Mouse (Mus musculus): ENCODE measurements at regions not wholly inside any gene's neighbourhood (a gene's known extent, or its start where the extent isn't known, plus 50 kb on each side); places are given as distances from the start of the nearest gene placed in this dataset.
"Not testable (repeated sequence)": the region's sequence is repeated elsewhere in the genome, so short reads cannot be mapped to it uniquely, and the experiment has no call there.

- no peak for DNase-seq
Measured at GRCm38 (mm10) chr7:39728930-39729329, 211.4 kb downstream of the Zfp619 start.

GRCm38 (mm10) chr7:39729723-39730122 lies 212.2 kb downstream of the Zfp619 start:
- no peak for DNase-seq

- no peak for DNase-seq
Measured at GRCm38 (mm10) chr7:39732790-39733189, 215.2 kb downstream of the Zfp619 start.

DNA sequence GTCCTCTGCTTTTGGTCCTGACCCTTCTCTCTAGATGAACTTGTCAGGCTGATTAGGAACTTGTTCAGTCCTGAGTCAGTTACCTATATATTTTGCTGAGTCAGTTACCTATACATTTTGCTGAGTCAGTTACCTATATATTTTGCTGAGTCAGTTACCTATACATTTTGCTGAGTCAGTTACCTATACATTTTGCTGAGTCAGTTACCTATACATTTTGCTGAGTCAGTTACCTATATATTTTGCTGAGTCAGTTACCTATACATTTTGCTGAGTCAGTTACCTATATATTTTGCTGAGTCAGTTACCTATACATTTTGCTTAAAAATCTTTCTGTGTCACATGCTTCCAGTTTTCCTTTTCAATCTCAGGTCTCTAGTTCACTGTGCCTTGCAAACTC lies 230.8 kb downstream of the Zfp619 start:
- not testable (repeated sequence) for DNase-seq

GRCm38 (mm10) chr7:39750448-39750847 lies 232.9 kb downstream of the Zfp619 start:
- DNase-seq: no peak

DNA sequence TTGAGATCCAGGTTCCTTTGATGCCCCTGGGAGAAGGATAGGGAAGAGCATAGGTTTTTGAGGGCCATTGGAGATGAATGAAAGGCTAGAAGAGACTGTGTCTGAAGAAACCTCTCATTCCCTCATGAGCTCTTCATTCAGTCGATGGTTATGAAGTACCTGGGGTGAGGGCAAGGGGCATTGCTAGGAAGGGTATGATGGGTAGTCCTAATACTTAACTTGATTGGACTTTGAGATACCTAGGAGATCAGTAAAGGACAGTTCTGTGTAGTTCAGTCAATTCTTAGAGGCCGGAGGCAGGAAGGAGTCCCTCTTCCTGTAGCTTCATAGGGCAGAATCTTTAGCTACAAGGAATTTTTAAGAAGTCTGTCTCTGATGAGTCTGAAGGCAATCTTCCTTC lies 246.8 kb downstream of the Zfp619 start:
- DNase-seq: no peak

DNA sequence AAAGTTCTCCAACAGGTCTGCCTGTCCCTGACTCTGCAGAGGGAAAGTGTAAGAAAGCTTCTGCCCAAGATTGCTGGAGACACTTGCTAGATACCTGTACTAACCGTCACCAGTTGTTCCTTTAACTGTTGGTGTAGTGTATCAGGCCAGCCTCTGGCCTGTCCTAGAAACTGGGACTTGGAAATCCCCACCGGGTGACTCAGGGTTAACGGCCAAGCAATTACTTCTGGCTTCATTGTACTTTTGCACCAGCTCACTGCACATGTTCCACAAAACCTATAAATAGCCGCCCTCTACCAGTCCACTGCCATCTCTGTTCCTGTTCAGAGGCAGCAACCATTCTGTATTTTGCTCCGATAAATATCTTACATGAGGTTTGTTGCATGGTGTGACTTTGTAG lies 247.5 kb downstream of the Zfp619 start:
- no peak for DNase-seq

DNA sequence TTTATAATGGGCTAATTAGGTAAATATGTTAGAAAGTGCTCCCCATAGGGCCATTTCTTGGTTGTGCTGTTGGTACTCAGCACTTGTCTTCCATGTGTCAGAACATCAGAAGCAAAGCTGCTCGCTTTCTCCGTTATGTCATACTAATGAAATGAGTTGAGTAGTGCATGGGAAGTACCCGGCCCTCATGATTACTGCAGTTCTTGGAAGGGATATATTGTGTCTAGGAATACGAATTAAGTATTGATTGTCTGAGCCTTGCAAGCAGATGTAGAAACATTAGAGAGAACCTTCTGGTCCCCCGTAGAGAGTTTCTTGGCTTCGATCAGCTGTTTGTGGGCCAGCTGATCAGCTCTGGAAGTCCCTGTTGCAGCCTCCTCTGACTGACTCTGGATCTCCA lies 255.7 kb downstream of the Zfp619 start:
- no peak for DNase-seq

DNA sequence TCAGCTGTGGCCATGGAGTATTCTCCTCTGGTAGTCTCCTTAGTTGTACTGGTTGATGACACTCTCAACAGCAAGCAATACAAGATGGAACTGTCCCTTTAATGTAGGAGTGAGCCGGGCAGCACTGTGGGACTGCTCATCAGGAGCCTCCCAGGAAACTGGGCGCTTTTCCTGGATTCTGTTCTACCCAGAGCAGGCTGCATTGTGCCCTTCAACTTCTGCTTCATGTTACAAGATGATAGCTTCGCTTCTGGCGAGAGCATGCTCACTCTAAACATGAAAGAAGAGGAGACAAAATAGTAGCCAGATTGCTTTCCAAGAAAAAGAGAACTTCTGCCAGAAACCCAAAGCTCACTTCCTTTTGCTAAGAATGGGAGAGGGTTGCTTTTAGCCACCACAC lies 271.8 kb downstream of the Zfp619 start:
- DNase-seq: no peak

DNA sequence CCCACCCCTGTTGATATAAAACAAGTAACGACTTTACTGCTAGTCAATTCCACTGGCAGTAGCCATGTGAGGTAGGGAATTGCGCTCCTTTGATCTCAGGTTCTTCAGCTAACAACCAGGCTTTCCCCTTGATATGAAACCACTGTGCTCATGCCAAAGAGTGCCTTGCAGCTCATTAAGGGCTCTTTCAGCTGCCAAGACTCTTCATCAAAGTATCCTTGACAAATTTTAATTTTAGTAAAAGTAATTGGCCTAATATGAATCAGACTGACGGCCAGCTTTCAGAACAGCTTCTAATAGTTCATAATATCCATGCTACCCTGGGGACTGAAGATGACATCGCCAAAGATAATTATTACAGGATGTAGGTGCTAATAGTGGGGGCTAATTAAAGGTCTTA lies 272.3 kb downstream of the Zfp619 start:
- no peak for DNase-seq

GRCm38 (mm10) chr7:39794751-39795150 lies 277.2 kb downstream of the Zfp619 start:
- DNase-seq: no peak

DNA sequence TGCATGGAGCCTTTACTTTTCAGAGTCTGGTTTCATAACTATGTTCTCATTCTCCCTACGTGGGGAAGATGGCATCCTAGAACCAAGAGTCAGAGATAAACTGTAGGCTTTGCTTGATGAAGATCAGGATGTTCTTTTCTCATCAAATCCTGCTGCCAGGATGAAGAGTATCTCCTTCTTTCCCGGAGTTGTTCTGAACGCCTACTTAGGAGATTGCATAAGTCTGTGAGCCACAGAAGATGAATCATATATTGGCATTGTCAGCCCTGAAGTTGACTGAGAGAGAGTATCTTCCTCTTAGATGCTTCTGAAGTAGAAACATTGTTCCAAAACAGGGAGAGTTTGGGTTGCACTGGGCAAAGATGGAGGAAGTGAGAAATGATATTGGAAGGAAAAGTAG lies 286.7 kb downstream of the Zfp619 start:
- DNase-seq: no peak

DNA sequence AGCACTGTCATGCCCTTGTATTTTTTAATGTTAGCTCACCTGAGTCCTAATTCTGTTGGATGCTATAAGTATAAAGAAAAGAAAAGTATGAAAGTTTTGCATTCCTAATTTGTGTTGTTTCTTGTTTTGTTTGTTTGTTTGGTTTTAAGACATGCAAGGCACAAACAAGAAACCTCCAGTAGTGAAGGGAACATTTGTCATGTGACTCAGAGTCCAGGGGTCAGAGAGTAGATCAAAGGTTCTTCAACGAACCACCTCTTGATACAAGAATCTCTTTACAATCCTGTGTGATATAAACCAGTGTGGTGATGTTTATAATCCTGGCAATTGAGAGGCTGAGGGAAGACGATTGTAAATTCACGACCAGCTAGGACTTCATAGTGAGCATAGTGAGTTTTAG lies 300.5 kb downstream of the Zfp619 start:
- no peak for DNase-seq

DNA sequence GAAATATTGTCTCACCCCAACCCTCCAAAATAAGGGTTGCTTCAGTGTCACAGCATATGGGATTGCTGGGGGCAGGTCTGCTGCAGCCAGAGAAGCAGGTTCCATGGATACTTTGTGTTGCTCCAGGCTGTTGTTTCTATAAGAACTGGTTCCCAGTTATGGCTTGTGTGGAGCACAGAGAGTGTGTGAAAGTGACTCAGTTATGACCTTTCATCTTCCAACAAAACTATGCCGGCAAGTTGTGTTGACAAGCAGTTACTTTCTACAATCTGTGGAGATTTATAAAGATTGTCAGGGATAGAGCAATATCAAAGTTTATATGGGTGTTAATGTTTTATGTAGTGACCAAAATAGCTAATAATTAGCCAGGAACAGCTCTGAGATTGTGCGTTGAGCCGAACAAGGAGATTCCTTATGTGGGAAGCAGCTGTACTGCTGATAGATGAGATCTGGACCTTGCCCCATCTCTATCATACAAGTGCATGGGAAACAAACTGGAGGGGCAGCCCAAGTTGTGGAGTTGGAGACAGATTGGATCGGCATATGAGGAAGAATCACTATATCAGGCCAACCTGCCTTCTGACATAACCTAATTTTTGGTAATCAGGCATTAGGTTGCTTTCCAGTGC lies 305.1 kb downstream of the Zfp619 start:
- DNase-seq: no peak

- DNase-seq: no peak
Measured at GRCm38 (mm10) chr7:39828378-39828777, 310.8 kb downstream of the Zfp619 start.

DNA sequence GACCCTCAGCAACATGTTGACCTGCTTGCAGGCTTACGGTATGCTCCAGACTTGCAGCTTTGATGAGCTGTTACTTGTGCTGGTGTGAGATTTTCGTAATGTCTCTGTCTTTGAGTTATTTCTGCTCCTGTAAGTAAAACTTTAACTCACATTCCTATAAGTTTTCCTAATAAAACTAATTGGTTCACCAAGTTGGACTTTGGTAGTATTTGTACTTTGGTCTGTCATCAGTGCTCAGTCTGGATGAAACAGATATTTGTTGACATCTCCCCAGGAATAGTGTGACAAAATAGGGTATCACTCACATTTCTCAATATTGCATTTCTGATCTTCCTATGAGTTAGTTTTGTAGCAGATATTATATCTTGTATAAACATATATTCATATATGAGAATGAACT lies 313.3 kb downstream of the Zfp619 start:
- no peak for DNase-seq

- no peak for DNase-seq
Measured at GRCm38 (mm10) chr7:39841988-39842387, 324.4 kb downstream of the Zfp619 start.

- DNase-seq: no peak
Measured at GRCm38 (mm10) chr7:39847914-39848782, 330.6 kb downstream of the Zfp619 start.

DNA sequence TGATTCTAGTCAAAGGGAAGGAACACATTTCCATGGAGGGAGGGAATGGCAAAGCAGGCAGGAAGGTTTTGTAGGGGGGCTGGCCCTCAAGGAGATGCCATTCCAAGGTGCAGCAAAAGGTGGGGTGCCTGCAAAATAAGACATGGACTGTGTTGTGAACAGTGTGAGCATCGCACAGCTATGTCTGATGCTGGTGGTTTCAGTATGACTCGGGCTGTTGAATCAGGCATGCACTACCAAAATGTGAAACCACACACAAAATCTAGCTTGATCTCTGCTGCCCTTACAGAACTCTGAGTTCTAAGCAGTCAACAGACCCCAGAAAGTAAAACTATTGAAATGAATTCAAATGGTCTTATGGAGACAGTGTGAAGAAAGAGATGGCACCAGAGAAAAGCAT lies 339.7 kb downstream of the Zfp619 start:
- DNase-seq: no peak

- no peak for DNase-seq
Measured at GRCm38 (mm10) chr7:39862835-39863234, 345.3 kb downstream of the Zfp619 start.

DNA sequence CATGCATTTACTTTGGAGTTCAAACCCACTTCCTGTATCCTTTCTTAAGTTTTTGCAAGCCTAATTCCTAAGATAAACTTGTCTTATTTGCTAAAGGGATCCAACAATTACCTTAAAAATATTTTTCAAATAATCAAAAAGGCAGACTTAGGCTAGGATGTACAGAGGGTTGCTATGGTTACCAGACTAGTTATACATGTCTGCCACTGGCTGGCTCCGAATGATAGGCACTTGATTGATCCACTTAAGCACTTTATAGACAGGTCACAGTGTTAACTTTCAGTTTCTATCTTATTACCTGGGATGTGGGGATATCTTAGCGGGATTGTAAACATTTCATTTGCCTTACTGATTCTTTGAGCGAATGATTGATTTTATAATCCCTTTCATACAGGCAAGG lies 346.6 kb downstream of the Zfp619 start:
- no peak for DNase-seq

DNA sequence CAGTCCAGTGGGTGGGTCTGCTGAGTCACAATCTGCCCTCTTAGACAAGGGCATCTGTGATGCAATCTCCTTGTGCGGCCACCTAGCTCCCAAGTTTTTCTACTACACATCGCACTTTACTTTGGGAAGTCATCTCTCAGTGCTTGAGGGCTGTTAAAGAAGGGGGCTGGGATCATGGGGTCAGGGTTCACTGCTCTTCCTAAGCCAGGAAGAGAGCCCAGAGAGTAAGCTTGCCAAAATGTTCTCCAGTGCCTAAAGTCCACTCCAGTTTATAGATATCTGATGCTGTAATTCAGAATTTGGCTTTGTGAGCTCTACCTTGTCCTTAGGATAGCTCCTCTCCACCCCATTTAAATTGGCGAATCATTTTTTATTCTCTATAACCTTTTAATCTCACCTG lies 347.2 kb downstream of the Zfp619 start:
- DNase-seq: no peak

- DNase-seq: no peak
Measured at GRCm38 (mm10) chr7:39866674-39867428, 349.3 kb downstream of the Zfp619 start.

- DNase-seq: no peak
Measured at GRCm38 (mm10) chr7:39867451-39867850, 349.9 kb downstream of the Zfp619 start.
